Mouse (Mus musculus) megakaryocyte, adult 5-6 weeks (primary cell): Measurements from ENCODE around the gene Grik4. TPM values are rescaled to one million over a fixed set of nuclear protein-coding genes. Genes with fewer than 3 reads are reported as not detected.

ENCODE experiments used
- ATAC-seq: 2 replicates; pipeline ENCODE4 v1.8.0; 2016; ENCODE audit warnings: mild to moderate bottlenecking, inconsistent platforms; ENCODE audit not compliant: poor library complexity, severe bottlenecking
- total RNA-seq, 2 experiments: library from RNA; stranded (forward) in 1 of 2; stranded (reverse) in 1 of 2; fragments of 153-499, 151-499 nt in 1 of 2; fragments of 221-1000, 200-1000 nt in 1 of 2; gene quantifications; 2 replicates each; pipeline versions ENCODE4 v1.2.3 to v1.2.4; 2015 to 2017

The Grik4 gene
- total RNA-seq, 2 experiments from 2014 or later, result not detected

GRCm38 (mm10) chr9:42693024-42693423 is 251.3 kb downstream of the Grik4 start:
- no peak for ATAC-seq

GRCm38 (mm10) chr9:42688143-42688542 is 256.1 kb downstream of the Grik4 start:
- ATAC-seq, result peak; percentile 52; the same call in 1 of the 2 replicates

GRCm38 (mm10) chr9:42686104-42686503 is 258.2 kb downstream of the Grik4 start:
- no peak for ATAC-seq

GRCm38 (mm10) chr9:42674017-42674412 is 270.3 kb downstream of the Grik4 start:
- ATAC-seq, result peak; percentile 28

GRCm38 (mm10) chr9:42673385-42674016 is 270.8 kb downstream of the Grik4 start:
- peak; percentile 94 for ATAC-seq

GRCm38 (mm10) chr9:42672982-42673381 is 271.3 kb downstream of the Grik4 start:
- no peak for ATAC-seq

GRCm38 (mm10) chr9:42670619-42671018 is 273.7 kb downstream of the Grik4 start:
- no peak for ATAC-seq

- ATAC-seq, result no peak
Observed at GRCm38 (mm10) chr9:42661481-42661880, 282.8 kb downstream of the Grik4 start.

- no peak for ATAC-seq
Observed at GRCm38 (mm10) chr9:42652756-42653155, 291.5 kb downstream of the Grik4 start.

- no peak for ATAC-seq
Observed at GRCm38 (mm10) chr9:42652309-42652708, 292.0 kb downstream of the Grik4 start.

- no peak for ATAC-seq
Observed at GRCm38 (mm10) chr9:42649872-42650271, 294.4 kb downstream of the Grik4 start.

GRCm38 (mm10) chr9:42648051-42648450 is 296.2 kb downstream of the Grik4 start:
- ATAC-seq, result no peak

GRCm38 (mm10) chr9:42647596-42647995 is 296.7 kb downstream of the Grik4 start:
- ATAC-seq, result no peak

GRCm38 (mm10) chr9:42646821-42647220 is 297.5 kb downstream of the Grik4 start:
- ATAC-seq, result no peak

- ATAC-seq, result no peak
Observed at GRCm38 (mm10) chr9:42645161-42645560, 299.1 kb downstream of the Grik4 start.

GRCm38 (mm10) chr9:42642821-42643220 is 301.5 kb downstream of the Grik4 start:
- no peak for ATAC-seq

- ATAC-seq, result no peak
Observed at GRCm38 (mm10) chr9:42641550-42642117, 302.7 kb downstream of the Grik4 start.

- ATAC-seq, result no peak
Observed at GRCm38 (mm10) chr9:42636446-42636845, 307.8 kb downstream of the Grik4 start.

GRCm38 (mm10) chr9:42631479-42631878 is 312.8 kb downstream of the Grik4 start:
- ATAC-seq, result no peak

GRCm38 (mm10) chr9:42627634-42628033 is 316.7 kb downstream of the Grik4 start:
- no peak for ATAC-seq

GRCm38 (mm10) chr9:42627146-42627545 is 317.1 kb downstream of the Grik4 start:
- ATAC-seq, result no peak

- no peak for ATAC-seq
Observed at GRCm38 (mm10) chr9:42626226-42626775, 318.0 kb downstream of the Grik4 start.
